Mouse (Mus musculus) Muller cell, postnatal 12 days (primary cell): ENCODE results near the gene Hdac5.
"Not testable (repeated sequence)": the region's sequence is repeated elsewhere in the genome, so short reads cannot be mapped to it uniquely, and the experiment has no call there.

Experiments
- DNase-seq: peaks from one replicate; pipeline ENCODE4 v3.0.0-alpha.2; 2015; ENCODE audit errors: inconsistent ontology term

Gene Hdac5

DNA sequence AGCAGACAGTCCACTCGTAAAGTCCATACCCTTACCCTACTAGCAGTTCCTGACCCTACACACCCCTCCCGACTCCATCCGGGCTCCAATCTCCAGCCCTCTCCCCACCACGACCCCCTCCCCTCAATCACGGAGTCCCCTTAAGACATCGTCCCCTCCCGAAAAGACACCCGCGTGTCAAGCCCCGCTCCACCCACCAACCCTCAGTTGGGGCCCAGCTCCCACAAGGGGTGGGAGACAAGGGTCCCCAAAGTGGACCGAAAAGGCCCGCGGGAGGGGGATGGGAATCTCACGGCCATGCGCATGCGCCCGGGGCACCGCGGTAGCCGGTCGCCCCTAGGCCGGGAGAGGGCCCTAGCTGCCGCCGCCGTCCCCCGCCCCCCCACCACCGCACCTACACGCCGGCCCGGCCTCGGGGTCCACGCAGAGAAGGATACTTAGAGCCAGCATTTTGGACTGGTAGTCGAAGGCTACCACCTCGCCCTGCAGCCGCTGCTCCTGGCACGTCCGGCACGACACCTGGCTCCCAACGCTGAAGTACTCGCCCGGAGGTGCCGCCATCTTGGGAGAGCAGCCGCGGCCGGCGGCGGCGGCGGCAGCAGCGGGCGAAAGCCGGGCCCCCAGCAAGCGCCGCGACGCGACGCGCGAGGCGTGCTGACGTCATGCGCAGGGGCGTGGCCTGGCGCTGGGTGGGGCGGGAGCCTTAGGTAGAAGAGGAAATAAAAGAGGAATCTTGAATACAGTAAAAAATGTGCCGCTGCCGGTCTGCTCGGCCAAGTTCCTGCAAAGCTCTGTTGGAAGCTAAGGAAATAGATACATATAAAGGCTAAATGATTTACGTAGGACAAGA lies 45.1 kb downstream of the Hdac5 start, which contains the start of gene Lsm12:
Lsm12 (minus strand) TSS at position 651 of the 850 bp plus-strand sequence.
- DNase-seq = peak; percentile 96

DNA sequence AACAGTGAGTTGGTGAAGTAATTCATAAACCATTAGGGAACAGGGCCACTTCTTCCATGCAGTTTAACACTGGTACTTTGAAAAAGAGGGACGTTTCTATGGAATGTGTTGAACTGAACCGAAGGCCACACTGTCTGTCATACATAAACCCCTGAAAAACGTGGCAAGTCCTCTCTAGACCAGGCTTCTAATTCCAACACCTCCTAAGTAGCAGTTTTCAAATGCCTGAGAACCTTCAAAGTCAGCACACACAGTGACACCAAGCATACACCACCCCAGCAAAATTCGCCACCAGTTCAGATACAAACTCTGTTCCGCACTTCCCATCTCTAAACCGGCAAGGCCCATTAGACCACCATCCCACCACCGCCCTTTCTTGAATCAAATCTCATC lies 45.7 kb downstream of the Hdac5 start:
- peak; percentile 40 for DNase-seq

DNA sequence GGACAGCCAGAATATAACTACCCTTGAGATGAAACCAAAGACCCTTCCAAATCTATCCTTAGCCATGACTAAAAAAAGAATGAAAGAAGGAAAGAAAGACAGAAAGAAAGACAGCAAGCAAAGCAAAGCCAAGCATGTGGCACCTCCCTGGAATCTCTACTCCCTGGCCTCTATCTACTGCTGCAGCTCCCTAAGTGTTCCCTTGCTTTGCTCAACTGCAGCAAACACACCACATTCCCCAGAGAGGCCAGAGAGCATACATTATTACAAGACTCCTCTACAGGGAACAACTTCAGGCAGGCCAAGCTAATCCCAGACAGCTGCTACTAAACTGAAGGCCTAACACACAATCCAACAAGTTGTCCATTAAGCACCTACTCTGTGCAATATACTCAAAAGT lies 50.1 kb downstream of the Hdac5 start:
- DNase-seq = no peak

DNA sequence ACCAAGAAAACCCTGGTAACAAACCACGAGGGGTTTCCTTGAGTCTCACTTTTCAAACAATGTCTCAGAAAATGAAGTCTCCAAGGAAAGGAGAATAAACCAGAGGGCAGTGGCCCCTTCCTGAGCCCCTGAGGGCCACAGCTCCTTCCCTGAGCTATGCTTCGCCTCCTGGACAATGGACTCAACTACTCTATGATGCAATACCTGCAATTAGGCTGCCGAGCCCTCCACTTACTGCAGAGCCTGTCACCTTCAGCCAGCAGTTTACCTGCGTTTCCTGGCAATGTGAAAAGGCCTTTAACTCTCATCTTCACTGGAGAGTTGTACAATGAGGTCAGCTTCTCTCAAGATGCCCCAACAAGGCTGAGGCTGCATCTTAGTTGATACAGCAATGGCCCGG lies 61.3 kb downstream of the Hdac5 start:
- DNase-seq = no peak

DNA sequence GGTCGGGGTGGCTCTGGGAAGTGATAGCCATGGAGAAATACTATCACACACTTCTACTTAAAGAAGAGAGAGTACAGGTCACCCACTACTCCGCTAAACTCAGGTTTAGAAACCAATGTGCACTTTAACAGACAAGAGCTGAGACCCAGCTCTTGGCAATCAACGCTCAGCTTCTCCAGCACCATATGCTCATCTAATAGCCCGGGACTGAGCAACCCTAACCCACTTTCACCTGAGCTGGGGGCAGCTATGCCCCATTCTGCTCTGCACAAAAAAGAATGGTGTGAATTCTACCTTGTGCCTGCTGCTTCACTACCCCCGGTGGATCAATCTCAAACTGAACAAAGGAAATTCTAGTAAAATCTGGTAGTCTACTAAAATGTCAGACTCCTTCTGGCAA lies 62.4 kb downstream of the Hdac5 start:
- no peak for DNase-seq

DNA sequence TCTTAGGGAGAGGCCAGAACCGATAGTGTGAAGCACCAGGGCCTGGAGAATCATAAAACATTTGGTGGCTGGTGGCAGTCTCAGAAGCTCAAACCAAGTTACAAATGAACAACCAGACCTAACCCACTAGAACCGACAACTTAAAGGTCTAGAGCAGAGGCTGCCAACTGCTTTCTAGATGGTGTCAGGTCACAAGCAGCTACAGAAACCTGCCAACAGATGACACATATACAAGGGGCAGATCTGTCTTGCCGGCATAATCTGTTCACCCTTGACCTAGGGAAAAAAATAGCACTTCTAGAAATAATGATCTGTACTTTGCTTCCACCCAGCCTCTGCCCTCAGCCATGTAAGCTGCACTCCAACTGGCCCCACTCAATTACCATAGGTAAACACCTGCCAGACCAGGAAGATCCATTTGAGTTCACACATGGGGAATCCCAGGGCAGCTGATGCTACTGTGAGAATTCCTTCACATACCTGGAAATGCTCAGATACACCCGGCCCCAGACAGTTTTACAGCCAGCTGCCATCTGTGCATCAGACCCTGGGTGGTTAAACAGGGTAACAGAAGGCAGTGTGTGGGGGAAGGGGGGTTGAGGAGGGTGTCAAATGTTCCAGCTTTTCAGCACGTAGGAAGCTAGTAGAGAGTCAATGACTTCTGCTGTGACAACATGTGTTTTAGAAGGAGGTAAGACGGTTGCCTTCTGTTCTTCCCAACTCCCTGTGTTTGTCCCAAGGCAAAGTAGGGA lies 63.8 kb downstream of the Hdac5 start:
- no peak for DNase-seq

DNA sequence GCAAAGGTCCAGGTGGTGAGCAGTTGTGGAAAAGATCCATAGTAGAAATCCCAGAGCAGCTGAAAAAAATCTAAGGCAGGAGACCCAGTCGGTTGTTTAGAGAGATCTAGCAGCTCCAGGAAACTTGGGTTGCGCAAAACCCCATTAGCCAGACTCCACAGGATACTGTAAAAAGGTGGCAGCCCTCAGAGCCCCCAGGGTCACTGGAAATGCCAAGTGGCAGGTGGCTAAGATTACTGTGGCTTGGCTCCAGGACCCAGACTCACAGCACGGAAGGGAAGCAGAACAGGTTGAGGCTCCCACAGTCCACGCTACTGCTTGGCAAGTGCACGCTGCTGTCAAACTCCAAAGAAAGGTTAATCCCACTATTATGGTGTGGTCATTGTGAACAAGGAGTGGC lies 70.2 kb downstream of the Hdac5 start:
- DNase-seq = no peak

DNA sequence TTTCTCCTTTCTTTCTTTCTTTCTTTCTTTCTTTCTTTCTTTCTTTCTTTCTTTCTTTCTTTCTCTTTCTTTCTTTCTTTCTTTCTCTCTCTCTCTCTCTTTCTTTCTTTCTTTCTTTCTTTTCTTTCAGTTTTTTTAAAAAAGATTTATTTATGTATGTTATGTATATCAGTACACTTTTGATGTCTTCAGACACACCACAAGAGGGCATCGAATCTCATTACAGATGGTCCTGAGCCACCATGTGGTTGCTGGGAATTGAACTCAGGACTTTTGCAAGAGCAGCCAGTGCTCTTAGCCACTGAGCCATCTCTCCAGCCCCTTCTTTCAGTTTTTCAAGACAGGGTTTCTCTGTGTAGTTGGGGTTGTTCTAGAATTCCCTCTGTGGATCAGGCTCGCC lies 71.9 kb downstream of the Hdac5 start:
- not testable (repeated sequence) for DNase-seq

DNA sequence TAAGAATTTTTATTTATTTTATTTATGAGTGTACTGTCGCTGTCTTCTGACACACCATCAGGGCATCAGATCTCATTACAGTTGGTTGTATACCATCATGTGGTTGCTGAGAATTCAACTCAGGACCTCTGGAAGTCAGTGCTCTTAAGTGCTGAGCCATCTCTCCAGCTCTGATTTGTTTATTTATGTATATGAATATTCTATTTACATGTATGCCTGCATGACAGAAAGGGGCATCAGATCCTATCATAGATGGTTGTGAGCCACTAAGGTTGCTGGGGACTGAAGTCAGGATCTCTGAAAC lies 73.2 kb downstream of the Hdac5 start:
- no peak for DNase-seq

DNA sequence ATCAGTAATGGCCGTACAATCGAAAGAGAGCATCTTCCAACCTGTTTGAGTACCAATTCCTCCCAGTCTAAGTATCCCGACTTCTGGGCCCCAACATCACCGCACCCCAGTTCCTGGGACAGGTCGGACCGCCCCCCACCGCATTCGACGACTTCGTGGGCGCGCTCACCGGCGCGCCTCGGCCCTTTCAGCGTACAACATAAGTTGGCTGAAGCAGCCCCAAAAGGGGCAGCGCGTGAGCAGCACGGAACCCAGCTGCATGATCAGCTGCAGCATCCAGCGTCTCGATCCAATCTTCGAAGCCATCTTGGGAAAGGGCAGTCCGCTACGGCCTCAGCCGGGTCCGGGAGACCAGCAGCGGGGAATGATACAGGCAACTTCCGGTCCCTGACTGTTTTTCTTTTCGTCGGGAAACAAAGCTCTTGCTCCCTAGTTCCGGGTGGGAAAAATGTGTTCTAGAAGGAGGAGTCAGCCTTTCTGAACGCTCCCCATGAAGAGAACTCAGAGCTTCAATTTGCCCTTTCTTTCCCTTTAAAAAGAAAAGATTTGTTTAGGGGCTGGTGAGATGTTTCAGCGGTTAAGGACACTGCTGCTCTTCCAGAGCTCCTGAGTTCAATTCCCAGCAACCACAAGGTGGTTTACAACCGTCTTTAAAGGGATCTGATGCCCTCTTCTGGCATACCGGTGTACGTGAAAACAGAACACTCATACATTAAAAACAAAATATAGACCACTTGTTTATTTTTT lies 73.8 kb downstream of the Hdac5 start, which contains the start of gene Tmem101:
Tmem101 (minus strand) TSS at position 366 of the 747 bp plus-strand sequence.
- peak; percentile 94 for DNase-seq

DNA sequence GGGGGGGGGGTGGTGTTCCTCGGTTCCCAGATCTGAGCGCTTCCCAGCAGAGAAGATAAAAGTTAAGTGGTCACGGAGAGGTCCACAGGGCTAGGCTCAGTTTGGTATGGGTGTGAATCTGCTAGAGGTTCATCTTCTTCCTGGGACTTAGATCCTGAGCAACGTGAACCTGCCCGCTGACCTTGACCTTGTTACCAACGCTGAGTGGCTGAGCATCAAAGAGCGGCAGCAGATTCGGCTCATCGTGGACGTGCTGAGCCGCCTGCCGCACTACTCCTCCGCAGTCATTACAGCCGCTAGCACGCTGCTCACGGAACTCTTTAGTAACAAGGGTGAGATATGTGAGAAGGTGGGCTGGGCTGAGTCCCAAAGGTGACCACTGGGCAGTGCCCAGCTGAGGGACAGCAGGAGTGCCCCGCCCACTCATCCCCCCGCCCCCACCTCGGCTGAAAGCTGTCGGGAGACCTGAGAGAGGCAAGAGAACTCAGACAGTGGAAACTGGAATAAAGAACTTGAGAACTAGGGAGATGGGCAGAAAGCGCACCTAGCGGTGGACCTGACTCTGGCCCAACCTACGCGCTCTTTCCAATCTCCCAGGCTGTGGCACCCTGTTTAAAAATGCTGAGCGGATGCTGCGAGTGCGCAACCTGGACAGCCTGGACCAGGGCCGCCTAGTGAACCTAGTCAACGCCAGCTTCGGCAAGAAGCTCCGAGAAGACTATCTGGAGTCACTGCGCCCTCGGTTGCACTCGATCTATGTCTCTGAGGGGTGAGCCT lies 82.6 kb downstream of the Hdac5 start:
- no peak for DNase-seq

DNA sequence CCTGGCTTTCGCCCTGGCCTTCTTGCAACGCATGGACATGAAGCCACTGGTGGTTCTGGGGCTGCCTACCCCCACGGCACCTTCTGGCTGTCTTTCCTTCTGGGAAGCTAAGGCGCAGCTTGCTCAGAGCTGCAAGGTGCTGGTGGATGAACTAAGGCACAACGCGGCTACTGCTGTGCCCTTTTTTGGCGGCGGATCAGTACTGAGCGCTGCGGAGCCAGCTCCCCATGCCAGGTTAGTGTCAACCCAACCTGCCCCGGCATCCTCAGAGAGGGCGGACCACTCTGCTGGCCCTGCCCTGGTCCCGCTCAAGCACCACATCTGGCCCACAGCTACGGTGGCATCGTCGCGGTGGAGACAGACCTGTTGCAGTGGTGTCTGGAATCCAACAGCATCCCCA lies 83.4 kb downstream of the Hdac5 start:
- no peak for DNase-seq

DNA sequence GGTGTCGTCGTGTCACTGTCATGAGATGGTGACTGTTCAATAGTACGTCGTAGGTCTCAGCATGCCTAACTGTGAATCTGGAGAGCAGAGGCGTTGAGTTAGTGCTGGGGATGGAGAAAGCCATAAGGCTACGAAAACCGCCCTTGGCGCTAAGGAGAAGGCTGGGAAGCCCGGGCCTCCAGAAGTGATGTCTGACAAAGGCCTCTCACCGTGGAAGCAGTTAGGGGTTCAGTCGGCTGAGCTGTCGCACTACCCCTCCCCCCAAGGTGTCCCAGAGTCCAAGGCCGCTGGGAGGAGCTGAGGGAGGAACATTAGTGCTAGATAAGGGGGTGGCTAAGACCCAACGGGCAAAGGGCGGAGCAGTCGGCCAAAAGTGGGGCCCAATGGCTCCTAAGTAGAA lies 84.0 kb downstream of the Hdac5 start:
- no peak for DNase-seq

DNA sequence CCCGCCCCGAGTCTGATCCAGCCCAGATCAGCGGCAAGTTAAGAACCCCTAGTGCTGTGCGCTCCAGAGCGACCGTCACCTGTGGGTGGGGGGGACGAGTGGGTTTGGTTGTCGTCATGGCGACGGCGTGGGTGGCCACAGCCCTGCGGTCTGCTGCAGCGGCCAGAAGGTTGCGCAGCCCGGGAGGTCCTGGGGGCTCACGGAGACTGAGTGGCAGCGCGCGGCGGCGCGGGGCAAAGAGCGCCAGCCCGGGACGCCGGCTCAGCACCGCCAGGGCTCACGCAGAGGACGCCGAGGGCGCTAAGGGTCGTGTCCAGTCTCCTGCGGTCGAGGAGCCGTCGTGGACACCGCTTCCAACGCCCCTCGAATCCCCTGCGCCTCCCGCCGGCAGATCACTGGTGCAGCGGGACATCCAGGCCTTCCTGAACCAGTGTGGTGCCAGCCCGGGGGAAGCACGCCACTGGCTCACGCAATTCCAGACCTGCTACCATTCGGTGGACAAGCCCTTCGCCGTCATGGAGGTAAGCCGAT lies 84.4 kb downstream of the Hdac5 start, which contains the start of gene Nags:
Nags (plus strand) TSS at position 43 of the 531 bp plus-strand sequence.
- peak; percentile 17 for DNase-seq

DNA sequence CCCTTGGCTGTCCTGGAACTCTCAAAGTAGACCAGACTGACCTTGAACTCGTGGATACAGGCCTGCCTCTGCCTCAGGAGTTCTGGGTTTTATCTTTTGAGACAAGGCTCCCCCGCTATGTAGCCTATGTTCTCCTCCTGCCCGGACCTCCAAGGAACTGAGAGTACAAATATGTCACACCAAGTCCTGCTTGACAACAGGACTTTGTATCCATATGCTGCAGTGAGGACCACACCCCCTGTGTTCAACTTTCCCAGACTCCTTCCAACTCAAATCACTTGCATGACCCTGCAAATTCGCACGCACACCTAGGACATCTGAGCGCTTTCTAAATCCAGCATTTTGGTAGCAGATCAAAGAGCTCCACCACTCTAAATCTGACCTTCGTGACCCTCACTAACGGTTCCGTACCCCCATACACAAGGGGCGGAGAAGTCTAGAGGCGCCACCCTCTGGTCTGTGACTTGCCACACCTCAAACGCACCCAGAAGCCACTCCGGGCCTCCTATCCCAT lies 85.0 kb downstream of the Hdac5 start:
- DNase-seq = no peak
